Mouse (Mus musculus) neural tube, embryonic 15.5 days (tissue): ENCODE measurements around the gene Wnt11. TPM values are rescaled to one million over a fixed set of nuclear protein-coding genes. Genes with fewer than 3 reads are reported as not detected.

Source experiments
- ATAC-seq: fragments of 200-750 bp; cut with Nextera tagmentation; 2 replicates; pipeline ENCODE4 v1.8.0; 2017; ENCODE audit warnings: mild to moderate bottlenecking, moderate TSS enrichment, moderate library complexity; ENCODE audit not compliant: low FRiP score
- H3K27ac ChIP-seq: fragments of 300-500 bp; sonication (generic); replicated peaks from 2 replicates; pipeline ENCODE4 v1.5.1; 2015; ENCODE audit warnings: mild to moderate bottlenecking, inconsistent platforms
- H3K27me3 ChIP-seq: fragments of 300-500 bp; sonication (generic); replicated peaks from 2 replicates; pipeline ENCODE4 v1.6.1; 2015; ENCODE audit warnings: inconsistent platforms
- H3K36me3 ChIP-seq: fragments of 300-500 bp; sonication (generic); 2 replicates; pipeline ENCODE4 v1.6.1; 2015; ENCODE audit warnings: inconsistent platforms
- H3K4me1 ChIP-seq: fragments of 300-500 bp; sonication (generic); 2 replicates; pipeline ENCODE4 v1.6.1; 2015; ENCODE audit warnings: inconsistent platforms
- H3K4me2 ChIP-seq: fragments of 300-500 bp; sonication (generic); 2 replicates; pipeline ENCODE4 v1.6.1; 2015; ENCODE audit warnings: inconsistent platforms, mild to moderate bottlenecking, moderate library complexity
- H3K4me3 ChIP-seq: fragments of 300-500 bp; sonication (generic); replicated peaks from 2 replicates; pipeline ENCODE4 v1.5.1; 2015; ENCODE audit warnings: mild to moderate bottlenecking, inconsistent platforms
- H3K9ac ChIP-seq: fragments of 300-500 bp; sonication (generic); replicated peaks from 2 replicates; pipeline ENCODE4 v1.6.1; 2015; ENCODE audit warnings: mild to moderate bottlenecking, inconsistent platforms
- H3K9me3 ChIP-seq: fragments of 300-500 bp; sonication (generic); replicated peaks from 2 replicates; pipeline ENCODE4 v1.6.1; 2016; ENCODE audit warnings: inconsistent platforms
- WGBS: fragments of 180-500 bp; shearing (Covaris S2); methylation state at CpG from one replicate; pipeline ENCODE4 v1.1.7; 2015; ENCODE audit warnings: mixed read lengths; 5-methylcytosine and 5-hydroxymethylcytosine counted together
- polyA plus RNA-seq: library from polyadenylated mRNA; unstranded; fragments of >200 nt; fragmentation: Nextera tagmentation; extraction: Ambion mirVana; gene quantifications from 2 replicates; pipeline ENCODE4 v1.2.1, GENCODE M21; 2015

The Wnt11 gene
- polyA plus RNA-seq, 1 experiment from 2014 or later = 2.5 TPM

- Histone ChIP-seq H3K27ac (peak overlapping the region; percentile 51), H3K27me3 (no peaks in the 10 kb centered on the region; the same call in 1 of the 2 replicates), H3K9ac (no peak overlapping the region), H3K9me3 (no peaks in the 10 kb centered on the region), H3K4me2 (no peak overlapping the region), H3K4me1 (peaks cover 34% of the 10 kb centered on the region), H3K36me3 (no peaks in the 10 kb centered on the region), H3K4me3 (no peak overlapping the region)
- 24% methylated on average over 7 of the region's 7 CpGs for WGBS
- peak; percentile 54; the same call in 1 of the 2 replicates for ATAC-seq
Observed at GRCm38 (mm10) chr7:98889211-98889610, 54.3 kb downstream of the Wnt11 start.

GRCm38 (mm10) chr7:98893144-98893543, 58.2 kb downstream of the Wnt11 start:
- Histone ChIP-seq H3K4me3 (no peak overlapping the region), H3K27me3 (no peaks in the 10 kb centered on the region; the same call in 1 of the 2 replicates), H3K9me3 (no peaks in the 10 kb centered on the region), H3K4me2 (no peak overlapping the region), H3K4me1 (peaks cover 48% of the 10 kb centered on the region), H3K27ac (no peak overlapping the region), H3K36me3 (no peaks in the 10 kb centered on the region), H3K9ac (no peak overlapping the region)
- 94% methylated on average over 5 of the region's 5 CpGs for WGBS
- no peak for ATAC-seq

GRCm38 (mm10) chr7:98894305-98894704, 59.4 kb downstream of the Wnt11 start:
- H3K36me3 ChIP-seq = no peaks in the 10 kb centered on the region
- no peak overlapping the region for H3K4me3 ChIP-seq
- peaks cover 37% of the 10 kb centered on the region for H3K4me1 ChIP-seq
- H3K9ac ChIP-seq = no peak overlapping the region
- no peak for ATAC-seq
- H3K27ac ChIP-seq = no peak overlapping the region
- no peaks in the 10 kb centered on the region; the same call in 1 of the 2 replicates for H3K27me3 ChIP-seq
- no peaks in the 10 kb centered on the region for H3K9me3 ChIP-seq
- no peak overlapping the region for H3K4me2 ChIP-seq
- WGBS = 90% methylated on average over 5 of the region's 5 CpGs

- Histone ChIP-seq H3K36me3 (no peaks in the 10 kb centered on the region), H3K27me3 (no peaks in the 10 kb centered on the region; the same call in 1 of the 2 replicates), H3K4me2 (no peak overlapping the region), H3K9me3 (no peaks in the 10 kb centered on the region), H3K4me1 (peaks cover 32% of the 10 kb centered on the region), H3K4me3 (no peak overlapping the region), H3K27ac (no peak overlapping the region), H3K9ac (no peak overlapping the region)
- 22% methylated on average over 5 of the region's 5 CpGs for WGBS
- no peak for ATAC-seq
Observed at GRCm38 (mm10) chr7:98894768-98895167, 59.9 kb downstream of the Wnt11 start.

GRCm38 (mm10) chr7:98895501-98896095, 60.7 kb downstream of the Wnt11 start:
- 52% methylated on average over 10 of the region's 10 CpGs for WGBS
- Histone ChIP-seq H3K4me1 (peaks cover 24% of the 10 kb centered on the region), H3K27me3 (no peaks in the 10 kb centered on the region; the same call in 1 of the 2 replicates), H3K4me2 (no peak overlapping the region), H3K9ac (no peak overlapping the region), H3K36me3 (no peaks in the 10 kb centered on the region), H3K9me3 (no peaks in the 10 kb centered on the region), H3K4me3 (no peak overlapping the region), H3K27ac (no peak overlapping the region)
- no peak for ATAC-seq

GRCm38 (mm10) chr7:98897323-98897722, 62.4 kb downstream of the Wnt11 start:
- Histone ChIP-seq H3K27me3 (no peaks in the 10 kb centered on the region), H3K27ac (no peak overlapping the region), H3K9me3 (no peaks in the 10 kb centered on the region), H3K4me3 (no peak overlapping the region), H3K4me1 (peaks cover 22% of the 10 kb centered on the region), H3K36me3 (no peaks in the 10 kb centered on the region), H3K9ac (no peak overlapping the region), H3K4me2 (no peak overlapping the region)
- WGBS = 91% methylated on average over 8 of the region's 8 CpGs
- no peak for ATAC-seq

- H3K4me2 ChIP-seq = no peak overlapping the region
- no peak for ATAC-seq
- H3K4me3 ChIP-seq = no peak overlapping the region
- no peak overlapping the region for H3K27ac ChIP-seq
- no peaks in the 10 kb centered on the region for H3K36me3 ChIP-seq
- 85% methylated on average over 4 of the region's 4 CpGs for WGBS
- no peaks in the 10 kb centered on the region for H3K9me3 ChIP-seq
- peaks cover 36% of the 10 kb centered on the region for H3K4me1 ChIP-seq
- no peaks in the 10 kb centered on the region for H3K27me3 ChIP-seq
- no peak overlapping the region for H3K9ac ChIP-seq
Observed at GRCm38 (mm10) chr7:98899815-98900214, 64.9 kb downstream of the Wnt11 start.

GRCm38 (mm10) chr7:98901120-98901519, 66.2 kb downstream of the Wnt11 start:
- H3K4me3 ChIP-seq = no peak overlapping the region
- WGBS = 96% methylated on average over 1 of the region's 1 CpGs
- no peak overlapping the region for H3K4me2 ChIP-seq
- H3K36me3 ChIP-seq = no peaks in the 10 kb centered on the region
- peaks cover 35% of the 10 kb centered on the region for H3K4me1 ChIP-seq
- H3K27me3 ChIP-seq = no peaks in the 10 kb centered on the region
- no peak for ATAC-seq
- no peak overlapping the region for H3K27ac ChIP-seq
- no peaks in the 10 kb centered on the region for H3K9me3 ChIP-seq
- no peak overlapping the region for H3K9ac ChIP-seq

- 63% methylated on average over 5 of the region's 5 CpGs for WGBS
- H3K9ac ChIP-seq = no peak overlapping the region
- H3K4me1 ChIP-seq = peaks cover 30% of the 10 kb centered on the region
- no peaks in the 10 kb centered on the region for H3K36me3 ChIP-seq
- H3K4me3 ChIP-seq = no peak overlapping the region
- no peaks in the 10 kb centered on the region for H3K27me3 ChIP-seq
- no peaks in the 10 kb centered on the region for H3K9me3 ChIP-seq
- H3K4me2 ChIP-seq = no peak overlapping the region
- no peak for ATAC-seq
- no peak overlapping the region for H3K27ac ChIP-seq
Observed at GRCm38 (mm10) chr7:98903884-98904283, 69.0 kb downstream of the Wnt11 start.

Other genes starting within 250 kb of the Wnt11 start
- gene Emsy, start 178.3 kb upstream of the Wnt11 start, polyA plus RNA-seq = 25.1 and 31.3 TPM in 2 replicates
- gene Thap12, start 132.0 kb upstream of the Wnt11 start, polyA plus RNA-seq = 43.1 and 45.3 TPM in 2 replicates